Mouse (Mus musculus) embryonic facial prominence, embryonic 15.5 days (tissue): ENCODE measurements around the gene Pramel6. TPM values are rescaled to one million over a fixed set of nuclear protein-coding genes. Genes with fewer than 3 reads are reported as not detected.
"Not testable (repeated sequence)": the region's sequence is repeated elsewhere in the genome, so short reads cannot be mapped to it uniquely, and the experiment has no call there.

Experiments
- ATAC-seq: fragments of 200-750 bp; cut with Nextera tagmentation; 2 replicates; pipeline ENCODE4 v1.8.0; 2017; ENCODE audit warnings: low read depth, moderate TSS enrichment; ENCODE audit not compliant: insufficient number of reproducible peaks, low FRiP score, low TSS enrichment
- H3K27ac ChIP-seq: fragments of 300-500 bp; sonication (generic); replicated peaks from 2 replicates; pipeline ENCODE4 v1.5.1; 2015; ENCODE audit warnings: mild to moderate bottlenecking, inconsistent platforms
- H3K27me3 ChIP-seq: fragments of 300-500 bp; sonication (generic); 2 replicates; pipeline ENCODE4 v1.6.1; 2015; ENCODE audit warnings: inconsistent platforms
- H3K36me3 ChIP-seq: fragments of 300-500 bp; sonication (generic); 2 replicates; pipeline ENCODE4 v1.6.1; 2015; ENCODE audit warnings: mild to moderate bottlenecking, inconsistent platforms
- H3K4me1 ChIP-seq: fragments of 300-500 bp; sonication (generic); 2 replicates; pipeline ENCODE4 v1.6.1; 2015; ENCODE audit warnings: inconsistent platforms
- H3K4me2 ChIP-seq: fragments of 300-500 bp; sonication (generic); replicated peaks from 2 replicates; pipeline ENCODE4 v1.6.1; 2015; ENCODE audit warnings: mild to moderate bottlenecking, inconsistent platforms
- H3K4me3 ChIP-seq: fragments of 300-500 bp; sonication (generic); replicated peaks from 2 replicates; pipeline ENCODE4 v1.5.1; 2015; ENCODE audit warnings: mild to moderate bottlenecking, inconsistent platforms
- H3K9ac ChIP-seq: fragments of 300-500 bp; sonication (generic); 2 replicates; pipeline ENCODE4 v1.6.1; 2015; ENCODE audit warnings: inconsistent platforms
- H3K9me3 ChIP-seq: fragments of 300-500 bp; sonication (generic); replicated peaks from 2 replicates; pipeline ENCODE4 v1.6.1; 2016; ENCODE audit warnings: inconsistent platforms
- WGBS: fragments of 180-500 bp; shearing (Covaris S2); methylation state at CpG from one replicate; pipeline ENCODE4 v1.1.7; 2015; 5-methylcytosine and 5-hydroxymethylcytosine counted together
- polyA plus RNA-seq: library from polyadenylated mRNA; unstranded; fragments of >200 nt; fragmentation: Nextera tagmentation; extraction: Ambion mirVana; gene quantifications from 2 replicates; pipeline ENCODE4 v1.2.1, GENCODE M21; 2015

The Pramel6 gene
- polyA plus RNA-seq, result not detected in 2 replicates

- ATAC-seq, result no peak
- Histone ChIP-seq H3K27me3 (no peaks in the 10 kb centered on the region), H3K36me3 (no peaks in the 10 kb centered on the region), H3K4me2 (no peak within 1 kb of the TSS), H3K4me3 (no peak within 1 kb of the TSS), H3K9ac (no peak within 1 kb of the TSS), H3K4me1 (no peaks in the 10 kb centered on the region), H3K9me3 (no peaks in the 10 kb centered on the region), H3K27ac (no peak within 1 kb of the TSS)
- WGBS, result 85% methylated on average over 6 of the region's 6 CpGs
Measured at GRCm38 (mm10) chr2:87506265-87506664, at the start of gene Pramel6. Gene Pramel6 (plus strand): TSS chr2:87506565.

GRCm38 (mm10) chr2:87461769-87462168, 44.6 kb upstream of the Pramel6 start:
- Histone ChIP-seq H3K27me3 (no peaks in the 10 kb centered on the region), H3K9ac (no peak overlapping the region)

DNA sequence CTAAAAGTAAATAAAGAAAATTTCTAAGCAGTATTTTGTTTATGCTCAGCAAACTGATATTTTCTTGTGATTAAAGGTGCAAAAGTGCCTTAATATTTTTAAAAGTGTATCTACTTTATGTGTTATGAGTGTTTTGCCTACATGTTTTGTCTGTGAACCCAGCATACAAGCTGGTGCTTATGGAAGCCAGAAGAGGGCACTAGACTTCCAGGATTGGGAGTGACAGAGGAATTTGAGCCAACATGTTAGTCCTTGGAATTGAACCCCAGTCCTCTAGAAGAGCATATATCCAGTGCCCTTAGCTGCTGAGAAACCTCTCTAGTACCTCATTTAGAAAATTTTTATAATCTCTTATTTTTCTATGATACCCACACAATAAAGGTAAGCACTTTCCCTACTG, 26.2 kb upstream of the Pramel6 start:
- Histone ChIP-seq H3K9ac (no peak overlapping the region), H3K27me3 (no peaks in the 10 kb centered on the region), H3K36me3 (no peaks in the 10 kb centered on the region), H3K27ac (no peak overlapping the region), H3K4me1 (no peaks in the 10 kb centered on the region), H3K4me3 (no peak overlapping the region), H3K4me2 (no peak overlapping the region), H3K9me3 (no peaks in the 10 kb centered on the region)
- no peak for ATAC-seq

More at GRCm38 (mm10) chr2:87461769-87462168, 44.6 kb upstream of the Pramel6 start:
- no peak for ATAC-seq
- no peak overlapping the region for H3K27ac ChIP-seq
- no peaks in the 10 kb centered on the region for H3K4me1 ChIP-seq
- no peaks in the 10 kb centered on the region for H3K9me3 ChIP-seq
- no peak overlapping the region for H3K4me2 ChIP-seq
- 89% methylated on average over 4 of the region's 4 CpGs for WGBS
- H3K4me3 ChIP-seq, result no peak overlapping the region
- H3K36me3 ChIP-seq, result no peaks in the 10 kb centered on the region

- no peaks in the 10 kb centered on the region for H3K27me3 ChIP-seq
- WGBS, result 80% methylated on average over 4 of the region's 4 CpGs
- H3K9me3 ChIP-seq, result no peaks in the 10 kb centered on the region
- H3K36me3 ChIP-seq, result no peaks in the 10 kb centered on the region
- ATAC-seq, result no peak
- no peak overlapping the region for H3K4me3 ChIP-seq
- no peak overlapping the region for H3K27ac ChIP-seq
- H3K9ac ChIP-seq, result no peak overlapping the region
- H3K4me1 ChIP-seq, result no peaks in the 10 kb centered on the region
- H3K4me2 ChIP-seq, result no peak overlapping the region
Measured at GRCm38 (mm10) chr2:87481158-87481557, 25.2 kb upstream of the Pramel6 start.

GRCm38 (mm10) chr2:87482276-87482675, 24.1 kb upstream of the Pramel6 start:
- Histone ChIP-seq H3K36me3 (no peaks in the 10 kb centered on the region), H3K4me1 (no peaks in the 10 kb centered on the region), H3K4me2 (no peak overlapping the region), H3K9me3 (no peaks in the 10 kb centered on the region), H3K9ac (no peak overlapping the region), H3K27ac (no peak overlapping the region), H3K27me3 (no peaks in the 10 kb centered on the region), H3K4me3 (no peak overlapping the region)
- WGBS, result 73% methylated on average over 2 of the region's 2 CpGs
- no peak for ATAC-seq

GRCm38 (mm10) chr2:87496993-87497392, 9.4 kb upstream of the Pramel6 start, which contains the start of gene Pramel7:
Gene Pramel7 (minus strand): TSS chr2:87497093.
- not testable (repeated sequence) for H3K4me3 ChIP-seq, H3K9me3 ChIP-seq, H3K27ac ChIP-seq, ATAC-seq, H3K27me3 ChIP-seq, H3K9ac ChIP-seq, H3K36me3 ChIP-seq, H3K4me2 ChIP-seq, H3K4me1 ChIP-seq
- 83% methylated on average over 4 of the region's 5 CpGs for WGBS

GRCm38 (mm10) chr2:87515046-87515445, 8.7 kb downstream of the Pramel6 start:
- H3K27ac ChIP-seq, result no peak overlapping the region
- 84% methylated on average over 2 of the region's 2 CpGs for WGBS
- H3K9ac ChIP-seq, result no peak overlapping the region
- H3K36me3 ChIP-seq, result no peaks in the 10 kb centered on the region
- no peak overlapping the region for H3K4me3 ChIP-seq
- H3K4me2 ChIP-seq, result no peak overlapping the region
- no peaks in the 10 kb centered on the region for H3K9me3 ChIP-seq
- no peaks in the 10 kb centered on the region for H3K27me3 ChIP-seq
- H3K4me1 ChIP-seq, result no peaks in the 10 kb centered on the region
- no peak for ATAC-seq

GRCm38 (mm10) chr2:87515457-87516060, 9.2 kb downstream of the Pramel6 start:
- H3K9ac ChIP-seq, result no peak overlapping the region
- H3K4me1 ChIP-seq, result no peaks in the 10 kb centered on the region
- H3K27ac ChIP-seq, result no peak overlapping the region
- 77% methylated on average over 7 of the region's 8 CpGs for WGBS
- no peaks in the 10 kb centered on the region for H3K36me3 ChIP-seq
- no peaks in the 10 kb centered on the region for H3K9me3 ChIP-seq
- no peak overlapping the region for H3K4me2 ChIP-seq
- H3K4me3 ChIP-seq, result no peak overlapping the region
- ATAC-seq, result no peak
- no peaks in the 10 kb centered on the region for H3K27me3 ChIP-seq

DNA sequence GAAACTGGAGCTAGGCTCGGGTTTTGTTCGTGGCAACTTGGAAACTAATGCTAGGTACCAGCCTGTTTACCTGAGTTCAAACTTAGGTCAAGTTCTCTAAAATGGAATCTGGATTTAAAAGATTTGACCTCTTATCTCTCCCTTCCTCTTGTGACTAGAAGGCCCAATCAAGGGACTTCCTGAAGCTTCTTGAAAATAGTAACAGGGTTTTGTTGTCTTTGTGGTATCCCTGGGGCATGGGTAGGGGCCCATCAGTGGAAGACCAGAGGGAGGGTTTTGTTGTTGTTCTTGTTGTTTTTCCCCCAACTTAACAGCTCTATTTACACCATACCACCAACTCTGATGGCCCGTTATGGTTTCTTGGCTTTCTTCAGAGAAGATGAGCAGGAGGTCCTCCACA, 10.2 kb downstream of the Pramel6 start:
- Histone ChIP-seq H3K27ac (no peak overlapping the region), H3K9me3 (no peaks in the 10 kb centered on the region), H3K4me2 (no peak overlapping the region), H3K36me3 (no peaks in the 10 kb centered on the region), H3K4me1 (no peaks in the 10 kb centered on the region), H3K4me3 (no peak overlapping the region), H3K27me3 (no peaks in the 10 kb centered on the region), H3K9ac (no peak overlapping the region)
- 79% methylated on average over 3 of the region's 3 CpGs for WGBS
- no peak for ATAC-seq

GRCm38 (mm10) chr2:87520651-87521050, 14.3 kb downstream of the Pramel6 start:
- no peaks in the 10 kb centered on the region for H3K9me3 ChIP-seq
- WGBS, result 79% methylated on average over 4 of the region's 4 CpGs
- no peaks in the 10 kb centered on the region for H3K4me1 ChIP-seq
- no peaks in the 10 kb centered on the region for H3K36me3 ChIP-seq
- H3K27ac ChIP-seq, result no peak overlapping the region
- no peaks in the 10 kb centered on the region for H3K27me3 ChIP-seq
- no peak overlapping the region for H3K4me2 ChIP-seq
- no peak for ATAC-seq
- no peak overlapping the region for H3K4me3 ChIP-seq
- H3K9ac ChIP-seq, result no peak overlapping the region

GRCm38 (mm10) chr2:87525899-87526616, 19.7 kb downstream of the Pramel6 start:
- Histone ChIP-seq H3K4me3 (peak overlapping the region; percentile 11; the same call in 1 of the 2 replicates), H3K4me2 (peak overlapping the region; percentile 25)
- not testable (repeated sequence) for H3K27me3 ChIP-seq, H3K9ac ChIP-seq, ATAC-seq, H3K27ac ChIP-seq, H3K4me1 ChIP-seq, H3K36me3 ChIP-seq, H3K9me3 ChIP-seq
- 37% methylated on average over 39 of the region's 39 CpGs for WGBS

GRCm38 (mm10) chr2:87531496-87531895, 25.1 kb downstream of the Pramel6 start, which contains the start of gene Olfr153:
Gene Olfr153 (plus strand): TSS chr2:87531796.
- Histone ChIP-seq H3K4me2 (no peak within 1 kb of the TSS), H3K27ac (no peak within 1 kb of the TSS), H3K9ac (no peak within 1 kb of the TSS), H3K4me3 (no peak within 1 kb of the TSS), H3K27me3 (no peaks in the 10 kb centered on the region), H3K4me1 (no peaks in the 10 kb centered on the region), H3K36me3 (no peaks in the 10 kb centered on the region), H3K9me3 (no peaks in the 10 kb centered on the region)
- ATAC-seq, result no peak
